Mouse (Mus musculus) frontal cortex, adult 2 months (tissue): ENCODE measurements around the gene Slc35f5. TPM values are rescaled to one million over a fixed set of nuclear protein-coding genes. Genes with fewer than 3 reads are reported as not detected.
"Not testable (repeated sequence)": the region's sequence is repeated elsewhere in the genome, so short reads cannot be mapped to it uniquely, and the experiment has no call there.

ENCODE experiments used
- DNase-seq, 2 experiments: peaks; one replicate each; pipeline ENCODE4 v3.0.0; 2022; ENCODE audit warnings: low spot score in 1 of 2; ENCODE audit errors: extremely low spot score in 1 of 2
- polyA plus RNA-seq: library from polyadenylated mRNA; depleted of rRNA; stranded (reverse); fragments of >200 nt; gene quantifications from 2 replicates; pipeline ENCODE4 v1.2.3, GENCODE M21; 2012; rRNA removed

Gene Slc35f5
- polyA plus RNA-seq, result 18.8 and 23.2 TPM in 2 replicates

- DNase-seq, result peak; percentile 90 to 96
Measured at GRCm38 (mm10) chr1:125560259-125561192, at the start of gene Slc35f5. Gene Slc35f5 (plus strand): TSS chr1:125560595.

DNA sequence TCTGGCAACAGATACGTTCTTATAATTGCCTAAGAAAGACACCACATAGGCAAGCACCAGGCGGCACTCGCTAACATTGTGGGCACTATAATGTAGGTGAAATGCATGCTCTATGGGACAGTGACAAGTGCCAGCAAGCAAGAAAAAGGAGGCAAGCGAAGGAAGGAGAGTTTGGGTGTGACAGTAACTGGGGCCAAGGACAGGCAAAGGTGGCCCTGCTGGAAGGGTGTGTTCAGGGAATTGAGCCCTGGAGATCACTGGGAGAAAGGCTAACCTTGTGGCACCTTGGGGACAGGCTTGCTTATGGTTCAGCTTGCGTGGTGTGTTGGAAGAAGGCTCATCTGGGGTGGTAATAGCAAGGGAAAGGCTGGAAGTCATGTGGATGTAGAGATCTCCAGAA lies 45.7 kb upstream of the Slc35f5 start:
- DNase-seq, result no peak

DNA sequence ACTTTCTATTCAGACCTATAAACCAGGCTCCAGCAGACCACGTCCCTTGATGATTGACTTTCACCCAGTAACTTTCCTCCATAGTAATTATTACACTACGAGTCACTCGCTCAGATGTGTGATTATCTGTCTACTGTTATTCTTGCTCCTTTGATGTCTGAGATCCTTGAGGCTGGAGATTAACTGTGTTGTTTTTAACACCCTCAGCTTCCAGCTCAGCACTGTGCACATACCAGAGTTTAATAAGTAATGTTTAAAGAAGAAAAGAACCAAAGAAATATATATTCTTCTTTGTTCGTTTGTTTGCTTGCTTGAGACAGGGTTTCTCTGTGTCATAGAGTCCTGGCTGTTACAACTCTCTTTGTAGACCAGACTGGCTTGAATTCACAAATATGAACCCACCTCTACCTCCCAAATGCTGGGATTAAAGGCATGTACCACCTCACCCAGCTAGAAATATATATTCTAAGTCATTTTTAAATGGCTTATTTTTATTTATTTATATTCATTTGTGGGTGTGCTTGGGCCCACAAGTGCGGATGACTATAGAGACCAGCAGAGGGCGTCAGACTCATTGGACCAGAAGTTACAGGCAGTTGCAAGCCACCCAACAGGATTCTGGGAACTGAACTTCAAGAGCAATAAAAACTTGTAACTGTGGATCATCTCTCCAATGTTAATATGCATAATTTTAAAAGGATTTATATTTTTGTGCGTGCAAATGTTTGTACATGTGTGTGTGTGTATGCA lies 43.3 kb upstream of the Slc35f5 start:
- no peak for DNase-seq

- DNase-seq, result no peak
Measured at GRCm38 (mm10) chr1:125519107-125519611, 41.2 kb upstream of the Slc35f5 start.

DNA sequence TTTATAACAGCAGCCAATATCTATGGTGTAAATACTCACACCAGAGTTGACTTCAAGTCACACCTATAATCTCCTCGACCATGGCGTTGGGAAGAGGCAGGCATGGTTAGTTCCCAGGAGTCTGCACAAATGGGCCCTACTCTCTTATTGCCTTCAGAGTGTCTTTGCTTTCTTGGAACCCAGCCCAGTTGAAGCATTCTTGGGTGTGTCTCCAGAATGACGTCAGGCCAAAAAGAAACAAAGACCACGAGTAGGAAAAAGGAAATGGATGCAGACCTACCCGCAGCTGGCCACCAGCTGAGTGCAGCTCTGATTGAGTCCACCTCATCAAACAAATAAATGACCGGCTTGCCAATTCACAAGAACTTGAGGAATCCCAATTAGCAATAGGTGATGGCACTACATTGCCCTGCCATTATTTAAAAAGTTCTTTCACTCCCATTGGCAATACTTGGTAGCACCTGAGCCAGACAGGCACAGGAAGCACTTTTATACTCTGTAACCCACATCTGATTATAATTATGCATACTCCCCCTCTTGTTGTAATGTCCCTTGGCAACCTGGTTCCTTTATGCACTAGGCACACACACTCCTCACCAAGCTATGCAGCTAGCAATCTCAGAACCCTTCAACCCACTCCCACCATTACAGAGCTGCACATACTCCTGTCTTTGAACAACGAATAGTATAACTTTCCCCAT lies 34.3 kb upstream of the Slc35f5 start:
- no peak for DNase-seq

- no peak for DNase-seq
Measured at GRCm38 (mm10) chr1:125526666-125527004, 33.8 kb upstream of the Slc35f5 start.

DNA sequence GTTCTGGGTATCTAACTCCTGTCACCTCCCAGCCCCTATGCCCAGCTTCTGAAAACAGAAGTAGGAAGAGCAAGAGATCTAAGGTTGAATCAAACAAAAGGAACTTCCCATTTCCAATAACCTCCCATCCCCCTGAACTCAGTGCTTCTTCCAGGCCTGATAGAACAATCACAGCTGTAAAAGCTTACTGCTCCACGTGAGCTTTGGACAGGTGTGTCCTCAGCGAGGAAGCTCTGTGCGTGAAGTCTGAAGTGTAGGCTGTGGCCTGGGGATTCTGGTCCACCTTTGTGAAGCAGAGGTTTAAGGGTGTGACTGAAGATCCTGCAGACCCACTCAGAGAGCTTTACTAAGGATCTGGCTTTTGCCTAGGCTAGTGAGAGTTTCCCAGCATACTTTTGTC lies 33.0 kb upstream of the Slc35f5 start:
- no peak for DNase-seq

DNA sequence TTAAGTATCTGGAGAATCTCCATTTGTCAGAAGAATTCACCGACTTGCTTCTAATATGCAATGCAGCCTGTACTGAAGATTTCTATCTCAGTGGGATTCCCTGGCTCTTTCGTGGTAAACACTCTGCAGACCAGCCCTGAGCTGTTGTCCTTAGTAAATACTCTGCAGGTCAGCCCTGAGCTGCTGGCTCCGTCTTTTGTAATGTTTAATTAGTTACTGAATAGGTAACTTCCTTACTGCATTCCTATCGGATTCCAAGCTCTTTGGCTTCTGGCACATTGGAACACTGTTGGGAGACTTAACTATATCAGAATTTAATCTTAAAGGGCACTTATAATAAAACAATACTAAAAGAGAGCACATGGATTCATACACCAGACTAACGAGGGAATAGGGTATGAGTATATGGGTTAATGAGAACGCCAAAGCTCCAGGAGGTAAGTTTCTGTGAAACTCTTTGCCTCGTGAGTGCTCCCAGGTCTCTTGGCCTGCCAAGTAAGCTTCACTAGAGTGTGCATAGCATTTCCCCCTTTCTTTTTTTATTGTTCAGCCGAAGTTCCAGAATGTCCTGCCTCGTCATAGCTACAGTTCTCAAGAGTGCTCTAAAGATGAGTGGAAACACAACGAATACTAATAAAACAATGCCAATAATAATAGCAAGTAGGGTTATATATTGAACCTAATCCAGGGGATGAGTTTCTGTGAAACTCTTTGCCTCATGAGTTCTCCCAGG lies 27.0 kb upstream of the Slc35f5 start:
- not testable (repeated sequence) for DNase-seq

GRCm38 (mm10) chr1:125537131-125537530 lies 23.3 kb upstream of the Slc35f5 start:
- no peak for DNase-seq

DNA sequence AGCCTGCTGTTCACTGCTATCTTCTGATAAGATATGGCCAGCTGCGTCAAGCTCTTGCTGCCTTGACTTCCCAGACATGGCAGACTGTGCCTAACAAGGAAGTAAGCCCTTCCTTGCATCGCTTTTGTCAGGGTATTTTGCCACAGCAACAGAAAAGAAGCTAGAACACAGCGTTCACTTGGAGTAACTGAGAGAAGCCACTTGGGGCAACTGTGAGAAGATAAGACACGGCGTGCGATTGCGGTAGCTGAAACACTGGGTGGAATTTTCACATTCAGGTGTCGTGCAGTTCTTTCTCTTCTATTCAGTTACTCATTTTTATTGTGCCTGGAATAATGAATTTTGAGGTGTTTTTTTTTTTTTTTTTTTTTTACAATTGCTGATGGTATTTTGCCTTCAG lies 22.6 kb upstream of the Slc35f5 start:
- DNase-seq, result no peak

- DNase-seq, result no peak
Measured at GRCm38 (mm10) chr1:125539312-125539711, 21.1 kb upstream of the Slc35f5 start.

- peak in 1 of 2 experiments; percentile 40 for DNase-seq
Measured at GRCm38 (mm10) chr1:125542008-125542999, 18.1 kb upstream of the Slc35f5 start.

GRCm38 (mm10) chr1:125549872-125550271 lies 10.5 kb upstream of the Slc35f5 start:
- DNase-seq, result no peak

GRCm38 (mm10) chr1:125550359-125550758 lies 10.0 kb upstream of the Slc35f5 start:
- no peak for DNase-seq

DNA sequence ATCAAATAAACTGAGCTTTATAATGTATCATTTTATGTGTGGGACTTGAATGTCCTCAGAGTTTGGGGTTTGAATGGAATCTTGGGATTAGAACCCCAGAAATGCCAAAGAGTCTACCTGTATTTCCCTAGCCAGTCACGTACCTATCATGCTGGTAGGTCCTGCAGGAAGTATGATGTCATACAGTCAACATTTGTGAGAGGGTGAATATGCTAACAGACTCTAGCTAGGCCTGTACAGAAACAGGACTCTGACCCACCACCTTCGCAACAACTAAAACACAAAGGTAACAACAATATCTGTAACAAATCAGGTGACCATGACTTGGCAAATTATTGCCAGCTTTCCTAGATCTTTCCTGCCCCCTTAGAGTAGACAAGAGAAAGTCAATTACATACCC lies 8.8 kb upstream of the Slc35f5 start:
- DNase-seq, result no peak

GRCm38 (mm10) chr1:125559261-125559660 lies 1.1 kb upstream of the Slc35f5 start:
- no peak for DNase-seq

GRCm38 (mm10) chr1:125559721-125560120 lies 674 bp upstream of the Slc35f5 start:
- DNase-seq, result peak in 1 of 2 experiments; percentile 4

- DNase-seq, result peak; percentile 23 to 45
Measured at GRCm38 (mm10) chr1:125561206-125561605, 811 bp downstream of the Slc35f5 start.

DNA sequence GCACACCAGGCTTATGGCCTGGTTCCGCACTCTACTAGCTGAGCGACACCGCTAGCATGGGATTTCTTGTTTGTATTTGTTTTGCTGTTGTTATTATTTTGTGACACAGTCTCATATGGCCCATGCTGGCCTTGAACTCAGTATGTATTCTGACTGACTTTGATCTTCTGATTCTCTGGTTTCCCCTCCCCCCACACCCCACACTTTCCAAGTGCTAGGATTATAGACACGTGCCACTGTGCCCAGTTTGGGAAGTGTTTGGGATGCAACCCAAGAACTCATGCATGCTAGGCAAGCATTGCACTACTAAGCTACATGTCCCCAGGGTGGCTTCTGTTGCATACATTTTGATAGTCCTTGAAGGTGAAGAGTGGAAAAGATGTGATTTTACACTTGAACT lies 1.4 kb downstream of the Slc35f5 start:
- DNase-seq, result no peak
